Mouse (Mus musculus) heart, adult 8-10 months (tissue): ENCODE results near the gene Dok7. TPM values are rescaled to one million over a fixed set of nuclear protein-coding genes. Genes with fewer than 3 reads are reported as not detected.

ENCODE experiments used
- DNase-seq: peaks from one replicate; pipeline ENCODE4 v3.0.0; 2022; ENCODE audit warnings: low spot score
- total RNA-seq, 4 experiments: library from RNA; stranded (reverse); gene quantifications; 2 replicates each; pipeline ENCODE4 v1.2.4; 2022

Gene Dok7
- total RNA-seq, 4 experiments from 2014 or later = 32.2 to 42.1 (median 39.8) TPM

DNA sequence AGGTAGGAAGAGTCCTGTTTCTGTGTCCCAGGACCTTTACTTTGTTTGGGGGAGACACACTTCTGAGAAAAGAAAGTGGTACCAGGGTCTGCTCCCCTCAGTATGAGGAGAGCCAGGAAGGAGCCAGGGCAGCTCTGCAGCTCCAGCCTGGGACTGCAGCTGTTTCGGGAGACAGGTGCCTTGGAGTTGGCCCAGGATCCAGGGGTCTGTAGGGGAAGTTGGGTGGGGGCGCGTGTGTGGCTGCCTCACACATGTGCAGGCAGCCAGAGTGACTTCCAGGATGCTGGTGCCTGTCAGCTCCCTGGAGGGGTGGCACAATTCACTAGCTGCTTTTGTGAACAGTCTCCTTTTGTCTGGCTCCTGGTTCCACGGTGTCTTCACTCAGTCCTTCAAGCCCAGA lies 1.0 kb downstream of the Dok7 start:
- no peak for DNase-seq

DNA sequence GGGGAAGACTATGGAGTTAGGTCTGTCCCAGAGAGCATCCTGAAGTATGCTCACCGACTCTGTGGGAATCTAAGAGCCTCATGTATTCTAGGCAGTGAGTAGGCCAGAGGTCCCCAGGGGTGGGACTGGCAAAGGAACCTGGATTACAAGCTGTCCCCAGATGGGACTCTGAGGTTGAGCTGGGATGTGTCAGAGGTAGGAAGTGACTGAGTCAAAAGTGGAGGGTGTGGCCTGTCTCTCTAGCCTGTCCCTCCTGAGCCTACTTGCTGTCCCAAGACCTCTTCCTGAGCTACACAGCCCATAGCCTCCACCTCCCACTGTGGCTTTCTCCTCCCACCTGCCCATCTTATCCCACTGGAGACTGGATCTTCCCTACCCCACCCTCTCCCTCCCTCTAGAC lies 1.6 kb downstream of the Dok7 start:
- DNase-seq = no peak

DNA sequence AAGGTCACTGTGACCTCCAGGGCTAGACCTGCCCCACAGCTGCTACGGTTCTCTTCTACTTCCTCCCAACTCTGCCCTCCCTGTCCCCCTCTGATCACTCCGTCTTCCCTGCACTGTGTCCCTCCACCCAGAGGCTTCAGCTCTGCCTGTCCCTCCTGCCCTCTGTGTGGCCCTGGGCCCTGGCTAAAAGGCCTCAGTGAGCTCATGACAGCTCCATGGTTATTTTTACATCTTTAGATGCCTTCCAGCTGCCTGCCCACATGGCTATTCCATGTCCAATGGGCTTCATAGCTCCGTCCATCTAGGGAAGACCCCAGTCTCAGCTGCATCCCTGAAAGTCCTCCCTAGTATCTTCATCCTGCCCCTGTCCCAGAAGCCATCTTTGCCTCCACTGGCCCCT lies 3.5 kb downstream of the Dok7 start:
- no peak for DNase-seq

DNA sequence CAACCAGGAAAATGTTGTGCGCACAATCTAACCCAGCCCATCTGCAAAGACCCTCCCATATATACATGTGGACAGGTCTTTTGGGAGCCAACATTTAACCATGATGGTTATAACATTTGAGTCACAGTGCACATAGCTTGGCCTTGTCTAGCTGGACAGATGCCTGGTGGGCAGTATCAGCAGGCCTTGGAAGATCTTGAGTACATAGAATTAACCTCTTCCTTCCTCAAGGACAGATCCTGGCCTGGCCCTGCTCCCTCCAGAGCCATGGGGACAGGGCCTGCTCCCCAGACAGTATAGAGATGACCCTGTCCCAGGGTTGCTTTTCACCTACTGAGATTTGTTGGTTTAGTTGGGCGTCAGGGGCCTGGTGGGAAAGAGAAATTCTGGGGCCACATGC lies 13.3 kb downstream of the Dok7 start:
- no peak for DNase-seq

DNA sequence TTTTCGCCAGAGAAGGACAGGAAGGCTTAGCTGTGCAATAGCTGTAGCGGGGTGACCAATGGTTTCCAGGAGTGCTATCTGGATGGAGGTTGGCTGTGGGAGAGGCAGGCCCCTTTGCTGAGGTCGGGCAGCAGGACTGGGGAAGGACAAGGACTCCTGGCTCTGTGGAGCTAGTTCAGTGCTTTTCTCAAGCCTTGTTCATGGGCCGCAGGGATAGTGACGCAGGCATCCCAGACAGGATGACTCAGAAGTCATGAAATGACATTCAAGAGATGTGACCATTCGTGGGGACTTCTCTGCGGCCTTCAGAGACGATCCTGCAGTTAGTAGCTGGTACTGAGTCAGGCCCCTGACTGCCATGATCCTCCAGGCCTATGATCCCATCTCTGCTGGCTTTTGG lies 13.7 kb downstream of the Dok7 start:
- DNase-seq = no peak

DNA sequence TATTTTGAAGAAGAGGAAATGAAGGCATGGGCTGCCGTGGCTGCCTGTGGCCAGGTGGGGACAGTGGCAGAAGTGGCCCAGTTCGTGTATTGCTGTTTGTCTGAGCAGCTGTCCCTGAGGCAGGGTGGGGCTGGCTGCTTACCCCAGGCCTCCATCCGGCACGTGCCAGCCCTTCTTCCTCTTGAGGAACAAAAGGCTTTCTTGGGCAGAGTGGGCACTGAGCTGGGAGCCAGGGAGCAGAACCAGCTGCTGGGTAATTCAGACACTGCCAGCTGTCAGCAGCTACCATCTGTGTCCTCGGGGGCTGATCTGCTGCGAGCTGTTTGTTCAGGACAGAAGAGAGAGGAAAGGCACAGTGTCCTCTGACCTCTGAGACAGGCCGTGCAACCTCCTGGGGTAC lies 14.4 kb downstream of the Dok7 start:
- DNase-seq = no peak

DNA sequence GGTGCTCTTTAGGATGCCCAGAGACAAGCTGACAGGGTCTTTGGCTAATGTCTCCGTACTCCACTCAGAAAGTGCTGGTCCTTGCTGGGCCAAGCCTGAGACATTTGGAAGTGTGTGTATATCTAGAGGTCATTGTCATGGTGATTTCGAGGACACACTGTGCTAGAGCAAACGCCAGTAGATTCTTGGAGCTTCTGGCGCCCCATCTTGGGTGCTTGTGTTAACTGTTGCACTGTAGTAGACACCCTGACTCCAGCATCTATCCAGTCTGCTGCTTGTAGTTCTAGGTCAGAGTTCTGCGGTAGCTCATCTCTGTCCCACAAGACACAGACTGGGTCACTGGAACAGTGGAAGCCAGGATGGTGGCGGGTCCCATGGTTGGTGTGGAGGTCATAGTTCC lies 15.3 kb downstream of the Dok7 start:
- no peak for DNase-seq

DNA sequence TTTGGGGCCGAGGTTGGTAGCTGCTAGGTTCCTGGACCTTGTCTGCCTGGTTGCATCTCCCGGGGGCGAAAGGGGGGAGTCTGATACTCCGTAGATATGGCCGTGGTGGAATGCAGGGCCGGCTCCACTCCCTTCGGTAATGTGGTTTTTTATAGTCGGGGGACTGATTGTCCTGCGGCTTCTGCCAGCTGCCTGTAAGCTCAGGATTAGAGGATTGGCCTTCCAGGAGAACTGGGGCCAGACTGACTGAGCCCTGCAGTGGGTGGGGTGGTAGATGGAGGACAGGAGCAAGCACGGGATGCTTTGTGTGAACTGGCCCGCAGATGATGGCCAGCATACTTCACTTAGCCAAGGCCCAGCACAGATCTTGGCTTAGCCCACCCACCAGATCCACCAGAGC lies 16.7 kb downstream of the Dok7 start:
- peak; percentile 38 for DNase-seq

DNA sequence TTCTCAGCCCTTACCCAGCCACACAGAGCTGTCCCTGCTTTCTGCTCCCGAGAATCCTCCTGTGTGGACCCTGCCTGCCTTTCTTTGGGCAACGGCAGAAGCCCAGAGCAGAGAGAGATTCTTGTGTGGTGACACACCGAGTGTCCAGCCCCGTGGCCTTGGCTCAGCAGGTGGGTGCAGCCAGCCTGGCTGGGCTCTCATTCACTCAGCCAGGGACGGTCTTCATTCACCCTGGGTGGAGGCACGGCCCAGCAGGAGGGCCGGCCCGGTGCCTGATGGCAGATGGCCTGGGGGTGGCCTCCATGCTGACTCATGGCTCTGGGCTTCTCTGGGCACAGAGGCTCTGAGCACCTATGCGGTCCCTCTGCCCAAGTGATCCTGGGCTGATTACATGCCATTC lies 17.4 kb downstream of the Dok7 start:
- DNase-seq = peak; percentile 37

DNA sequence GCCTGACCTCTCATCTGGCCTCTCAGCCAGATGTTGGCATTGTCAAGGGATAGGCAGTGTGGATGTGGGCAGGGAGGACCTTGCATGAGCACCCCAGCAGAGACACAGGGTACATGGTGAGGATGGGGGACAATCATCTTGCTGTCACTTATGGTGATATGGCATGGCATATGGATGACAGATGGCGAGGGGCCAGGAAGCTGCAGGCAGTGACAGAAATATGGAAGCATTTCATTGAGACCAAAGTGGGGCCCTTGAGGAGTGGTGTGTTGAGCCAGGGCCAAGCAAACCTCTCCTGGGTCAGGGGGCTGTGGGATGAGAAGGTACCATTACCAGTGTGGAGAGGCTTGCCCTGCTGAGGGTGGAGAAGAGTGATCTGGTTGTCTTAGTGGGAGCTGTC lies 19.8 kb downstream of the Dok7 start:
- DNase-seq = no peak

DNA sequence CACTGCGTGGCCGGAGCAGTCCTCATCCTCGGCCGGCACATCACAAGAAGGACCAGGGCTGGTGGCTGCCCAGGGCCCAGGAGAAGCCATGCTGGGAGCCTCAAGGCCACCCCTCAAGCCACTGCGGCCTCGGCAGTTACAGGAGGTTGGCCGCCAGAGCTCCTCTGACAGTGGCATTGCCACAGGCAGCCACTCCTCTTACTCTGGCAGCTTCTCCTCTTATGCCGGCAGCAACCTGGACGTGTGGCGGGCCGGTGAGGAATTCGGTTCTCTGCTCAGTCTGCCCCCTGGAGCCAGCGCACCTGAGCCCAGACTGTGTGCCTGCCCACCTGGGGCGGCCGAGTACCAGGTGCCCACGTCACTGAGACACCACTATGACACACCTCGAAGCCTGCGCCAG lies 22.5 kb downstream of the Dok7 start:
- no peak for DNase-seq

DNA sequence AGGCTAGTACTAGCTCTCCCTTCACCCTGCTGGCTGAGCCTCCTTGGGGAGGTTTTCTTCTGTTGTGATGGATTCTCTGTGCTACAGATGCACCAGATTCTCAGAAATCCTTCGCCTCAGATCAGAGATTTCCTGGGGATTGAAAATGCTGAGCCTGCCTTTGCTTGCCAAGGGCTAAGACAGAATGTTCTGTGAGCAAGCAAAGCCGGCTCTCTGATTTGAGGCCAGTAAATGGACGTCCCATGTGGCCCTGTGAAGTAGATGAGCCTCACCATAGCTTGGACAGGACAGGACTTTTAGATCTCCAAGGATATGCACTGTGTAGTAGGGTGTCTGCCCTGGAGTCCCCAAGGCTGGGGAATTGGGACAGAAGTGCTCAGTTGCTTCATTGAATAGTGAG lies 28.3 kb downstream of the Dok7 start:
- no peak for DNase-seq

DNA sequence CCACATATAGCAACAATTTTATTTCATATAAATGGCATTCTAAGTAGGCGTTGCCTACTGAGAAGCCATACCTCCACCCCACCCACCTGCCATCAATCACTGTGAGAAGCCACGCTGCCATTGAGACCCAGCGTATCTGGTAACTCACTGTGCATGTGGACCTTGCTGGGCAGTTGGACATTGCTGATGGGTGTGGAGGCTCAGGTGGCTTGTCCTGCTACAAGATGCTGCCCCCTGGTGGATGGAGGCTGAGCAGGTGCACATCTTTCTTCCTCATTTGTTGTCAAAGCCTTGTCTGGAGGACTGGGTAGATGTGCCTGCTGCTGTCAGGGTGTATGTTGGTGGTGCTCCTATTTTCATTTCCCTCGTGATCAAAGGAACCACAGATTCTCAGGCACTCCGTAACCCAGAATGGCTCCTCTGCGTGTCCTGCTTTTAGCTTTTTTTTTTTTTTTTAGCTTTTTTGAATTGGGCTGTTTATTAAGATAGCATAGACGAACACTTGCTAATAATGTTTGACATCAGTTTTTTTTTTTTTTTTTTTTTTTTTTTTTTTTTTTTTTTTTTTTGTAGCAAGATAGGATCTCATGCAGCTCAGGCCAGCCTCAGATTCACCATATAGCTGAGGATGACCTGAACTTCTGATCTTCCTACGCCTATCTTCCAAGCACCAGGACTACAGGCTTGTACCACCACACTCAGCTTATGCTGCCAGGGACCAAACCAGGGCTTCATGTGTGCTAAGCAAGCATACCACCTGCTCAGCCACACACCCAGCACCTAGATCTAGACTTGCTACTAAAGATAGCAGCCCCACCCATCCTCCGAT lies 32.4 kb downstream of the Dok7 start:
- DNase-seq = peak; percentile 35

DNA sequence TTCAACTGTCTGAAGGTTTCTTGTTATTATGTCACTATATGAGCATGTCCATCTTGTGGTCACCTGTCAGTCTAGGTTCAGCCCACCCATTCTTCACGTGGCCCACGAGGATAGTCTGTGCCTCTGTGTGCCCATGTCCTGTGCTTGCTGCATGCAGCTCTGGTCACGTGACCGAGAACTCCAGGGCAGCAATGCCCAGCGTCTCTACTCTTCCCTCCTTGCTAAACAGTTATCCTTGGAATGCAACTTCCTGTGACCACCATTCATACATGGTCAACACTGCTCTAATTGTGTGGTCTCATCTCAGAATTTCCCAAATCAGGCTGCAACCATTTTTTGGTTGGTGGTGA lies 33.0 kb downstream of the Dok7 start:
- no peak for DNase-seq

DNA sequence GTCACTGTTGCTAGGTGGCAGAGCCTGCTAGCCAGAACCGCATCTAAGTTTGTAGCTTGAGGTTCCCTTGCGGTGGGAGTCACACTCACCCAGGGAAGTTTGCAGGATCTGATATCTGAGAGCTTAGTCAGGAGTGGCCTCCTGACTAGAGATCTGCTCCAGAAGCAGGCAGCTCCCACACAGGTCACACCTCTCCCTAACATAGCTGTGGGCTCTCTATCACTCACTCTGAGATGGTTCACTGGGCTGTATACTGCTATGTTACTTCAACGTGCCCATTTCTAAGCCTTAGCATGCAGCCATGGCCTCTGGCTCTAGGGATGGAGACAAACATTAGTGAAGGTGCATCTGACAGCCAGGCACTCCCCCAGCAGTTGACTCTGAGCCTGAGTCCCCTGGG lies 35.1 kb downstream of the Dok7 start:
- no peak for DNase-seq

DNA sequence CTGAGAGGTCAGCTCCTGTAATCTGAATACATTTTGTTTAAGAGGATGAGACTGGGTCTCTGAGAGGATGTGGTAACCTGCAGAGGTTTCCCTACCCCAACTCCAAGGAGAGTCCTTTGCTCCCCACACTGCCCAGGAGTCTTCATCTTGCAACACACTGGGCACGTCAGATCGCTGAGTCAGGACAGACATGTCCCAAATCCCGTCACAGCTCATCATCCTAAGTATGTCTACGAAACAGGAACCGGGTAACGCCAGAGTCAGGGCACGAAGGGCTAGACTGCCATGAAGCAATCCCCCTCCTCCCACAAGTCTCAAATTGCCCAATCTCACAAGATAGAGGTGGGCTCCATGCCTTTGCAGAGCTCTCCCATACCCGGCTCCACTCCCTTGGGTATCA lies 46.5 kb downstream of the Dok7 start:
- DNase-seq = no peak

DNA sequence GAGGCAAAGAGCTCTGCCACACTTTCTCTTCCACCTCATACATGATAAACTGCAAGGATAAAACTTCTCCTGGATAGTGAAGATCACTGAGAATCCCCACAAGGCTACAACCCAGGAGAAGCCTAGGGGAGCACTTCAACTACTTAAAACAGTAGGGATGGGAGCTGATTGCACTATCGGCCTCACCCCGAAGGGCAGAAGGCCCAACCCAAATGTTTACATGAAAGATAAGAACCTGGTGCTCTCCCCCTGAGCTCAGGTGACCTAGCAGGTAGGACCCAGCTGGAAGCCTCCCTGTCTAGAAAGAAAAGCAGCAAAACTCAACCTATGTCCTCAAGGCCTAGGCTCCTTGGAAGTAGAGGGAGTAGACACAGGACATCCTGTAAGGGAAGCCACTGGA lies 47.0 kb downstream of the Dok7 start:
- DNase-seq = no peak

DNA sequence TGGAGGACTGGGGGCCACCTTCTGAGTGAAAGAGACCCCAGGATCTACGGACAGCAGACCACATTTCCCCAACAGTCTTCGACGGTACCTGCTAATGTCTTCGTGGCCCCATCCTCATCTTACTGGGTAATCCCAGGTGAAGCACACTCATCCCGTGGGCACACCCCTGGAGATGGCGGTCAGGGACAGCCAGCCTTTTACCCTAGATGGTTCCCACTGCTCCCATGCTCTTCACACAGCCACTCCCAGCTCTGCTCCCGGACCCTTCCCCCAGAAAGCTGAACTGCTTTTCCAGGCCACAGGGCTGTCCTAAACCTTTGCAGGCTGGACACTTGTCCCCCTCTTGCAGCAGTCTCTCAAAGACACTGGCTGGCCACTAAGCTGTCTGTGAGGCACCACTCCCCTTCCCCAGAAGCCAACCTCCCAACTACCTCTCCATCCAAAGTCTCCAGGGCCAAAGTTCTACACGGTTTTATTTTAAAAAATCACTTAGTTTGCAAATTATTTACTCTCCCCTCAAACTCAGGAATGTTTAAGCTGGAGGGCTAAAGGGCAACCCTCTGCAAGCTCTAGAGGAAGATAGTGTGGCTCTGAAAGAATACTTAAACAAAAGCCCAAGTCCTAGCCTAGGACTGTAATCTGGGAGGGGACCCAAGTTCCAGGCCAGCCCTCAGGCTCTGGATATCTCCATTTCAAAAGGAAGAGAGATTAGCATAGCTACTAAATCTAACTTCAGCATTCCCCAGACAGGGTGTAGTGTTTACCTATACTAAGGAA lies 47.8 kb downstream of the Dok7 start:
- no peak for DNase-seq

DNA sequence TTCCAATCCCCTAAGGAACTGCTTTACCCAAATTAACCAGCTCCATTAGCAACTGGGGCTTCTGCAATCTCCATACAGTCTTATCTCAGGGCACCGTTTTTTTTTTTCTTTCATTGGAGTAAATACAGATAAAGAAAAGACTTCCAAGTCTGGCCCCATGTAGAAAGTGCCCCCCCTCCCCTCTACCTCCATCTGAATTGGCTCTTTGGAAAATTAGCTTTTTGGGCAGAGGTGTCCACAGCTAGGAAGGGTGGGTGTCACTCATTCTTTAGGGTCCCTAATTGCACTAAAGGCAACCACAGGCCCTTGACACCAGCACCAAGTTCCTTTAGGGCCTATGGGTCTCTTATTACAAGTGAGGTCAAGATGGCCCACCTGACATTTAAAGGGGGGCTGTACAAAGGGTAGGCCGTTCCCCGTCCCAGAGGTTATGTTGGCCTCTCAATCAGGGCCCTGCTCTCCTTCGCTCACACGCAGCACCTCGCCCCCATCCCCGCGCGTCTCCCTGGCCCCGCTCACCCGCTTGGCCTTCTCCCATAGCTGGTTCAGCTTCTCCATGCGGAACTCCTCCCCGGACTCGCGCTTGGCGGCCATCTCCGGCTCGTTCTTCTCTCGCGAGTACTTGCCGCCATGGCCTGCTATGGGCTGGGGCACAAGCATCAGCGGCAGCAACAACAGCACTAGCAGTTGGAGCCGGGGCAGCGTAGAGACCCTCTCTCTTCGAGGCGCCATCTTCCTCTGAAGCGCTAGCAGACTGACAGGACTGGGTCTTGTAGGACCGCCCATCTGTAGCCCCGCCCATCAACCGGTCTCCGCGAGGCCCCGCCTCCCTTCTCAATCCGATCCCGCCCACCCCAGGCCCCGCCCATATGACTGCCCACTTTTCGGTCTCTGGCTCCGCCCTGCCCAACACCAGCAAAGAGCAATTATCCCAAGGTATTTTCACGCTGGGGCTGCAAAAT lies 48.7 kb downstream of the Dok7 start, which contains the start of gene Lrpap1:
Gene Lrpap1, minus strand, starts transcription at position 807 of the 962 bp plus-strand sequence.
- peak; percentile 86 for DNase-seq

DNA sequence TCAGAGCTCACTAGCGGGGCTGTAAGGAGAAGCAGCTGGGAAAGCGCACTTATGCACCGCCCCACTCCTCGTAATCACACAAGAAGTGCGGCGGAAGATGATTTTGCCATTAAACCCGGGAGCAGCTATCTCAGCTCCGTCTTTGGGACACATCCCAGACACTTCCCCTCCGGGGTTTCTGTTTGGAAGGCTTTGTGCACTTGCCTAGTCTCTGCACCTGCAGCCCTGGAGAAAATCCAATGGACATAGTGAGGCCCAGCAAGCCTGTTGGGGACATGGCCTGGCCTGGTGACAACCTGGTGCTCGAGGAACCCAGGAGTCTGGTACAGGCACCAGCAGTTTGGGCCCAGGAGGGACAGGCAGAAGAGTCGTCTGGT lies 49.3 kb downstream of the Dok7 start:
- no peak for DNase-seq

DNA sequence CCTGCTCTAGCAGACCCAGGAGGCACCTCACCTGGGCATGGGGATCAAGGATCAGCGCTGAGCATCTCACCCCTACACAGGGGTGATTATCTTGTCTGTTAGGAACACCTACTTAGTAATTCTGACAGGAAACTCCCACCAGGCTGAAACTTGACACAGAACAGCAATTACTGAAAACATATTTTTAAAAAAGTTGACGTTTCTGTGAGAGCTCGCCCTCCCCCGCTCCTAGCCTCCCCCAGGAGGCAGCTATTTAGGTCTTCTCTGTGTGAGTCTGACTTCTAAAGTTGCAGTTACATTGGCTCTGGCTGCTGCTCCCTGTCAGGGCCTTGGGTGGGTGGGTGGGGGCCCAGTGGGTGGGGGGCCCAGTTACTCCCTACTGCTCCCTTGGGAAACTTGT lies 55.9 kb downstream of the Dok7 start:
- no peak for DNase-seq

DNA sequence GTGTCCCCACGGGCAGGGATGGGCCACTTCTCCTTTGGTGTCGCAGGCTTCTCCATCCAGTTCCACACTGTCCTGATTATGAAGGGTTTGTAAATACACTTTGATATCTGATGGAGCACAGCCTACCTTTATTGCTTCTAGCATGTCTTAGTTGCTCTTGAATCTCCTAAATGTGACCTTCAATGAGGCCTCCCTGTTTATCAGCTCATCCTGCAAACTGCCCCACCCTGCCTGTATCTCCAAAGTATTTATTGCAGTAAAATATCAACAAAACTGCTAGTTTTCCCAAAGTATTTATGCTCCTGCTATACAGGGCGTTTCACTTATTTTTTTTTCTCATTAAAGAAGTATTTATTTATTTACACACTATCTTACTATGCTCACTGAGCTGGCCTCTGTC lies 59.4 kb downstream of the Dok7 start:
- DNase-seq = no peak
